Mouse (Mus musculus) heart, adult 2 months (tissue): Measurements from ENCODE around the gene Pdgfra.

Source experiments
- CTCF ChIP-seq: fragments of 200-600 bp; IDR thresholded peaks from 2 replicates; pipeline ENCODE4 v1.8.1; 2022; ENCODE audit warnings: antibody characterized with exemption, mild to moderate bottlenecking, moderate library complexity
- EP300 ChIP-seq: fragments of 200-500 bp; IDR thresholded peaks from 2 replicates; pipeline ENCODE4 v1.6.1; 2011; ENCODE audit warnings: low read depth, low read length, control low read depth; ENCODE audit not compliant: insufficient read depth
- POLR2A ChIP-seq: fragments of 200-500 bp; IDR thresholded peaks from 2 replicates; pipeline ENCODE4 v1.6.1; 2011; ENCODE audit warnings: mild to moderate bottlenecking, low read depth, low read length, control low read depth; ENCODE audit not compliant: insufficient read depth

DNA sequence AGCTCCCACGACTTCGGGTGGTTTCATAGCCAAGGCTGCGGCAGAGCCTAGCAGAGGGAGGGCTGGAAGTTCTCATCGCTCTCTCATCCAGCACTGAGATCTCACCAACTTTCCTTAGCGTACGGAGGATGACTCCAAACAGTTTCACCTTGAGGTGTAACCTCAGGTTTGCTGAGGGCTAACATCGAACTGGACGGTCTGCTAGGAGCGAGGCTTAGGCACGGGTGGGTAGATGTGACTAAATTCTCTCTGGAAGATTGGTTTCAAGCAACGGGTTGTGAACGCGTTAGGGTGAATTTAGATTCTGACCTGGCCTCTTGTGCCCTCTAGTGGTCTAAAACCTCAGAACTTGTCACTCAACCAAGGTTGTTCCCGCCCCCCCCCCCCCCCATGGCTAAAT is 9.0 kb upstream of the Pdgfra start:
- TF ChIP-seq POLR2A (no peak), CTCF (peak; percentile 78), EP300 (0 out of 2 replicates have a peak, but pooled peaks have one; percentile 32)
